Mouse (Mus musculus): ENCODE data around the gene Ccr1.

Ccr1 gene

DNA sequence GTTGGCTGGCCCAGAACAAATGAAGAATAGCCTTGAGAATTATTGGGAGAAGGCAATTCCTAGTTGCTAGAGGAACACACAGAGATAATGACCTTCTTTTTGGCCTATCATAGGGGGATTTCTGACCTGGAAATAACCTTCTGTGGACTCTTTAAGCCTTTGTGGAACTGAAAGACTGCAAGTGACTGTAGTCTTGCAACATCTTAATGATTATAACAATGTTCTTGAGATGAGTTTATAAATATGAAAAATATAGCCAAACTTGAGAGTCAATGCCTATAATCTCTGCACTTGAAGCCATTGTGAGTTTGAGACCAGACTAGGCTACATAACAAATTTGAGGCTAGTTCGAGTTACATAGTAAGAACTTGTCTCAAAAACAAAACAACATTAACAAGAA, 11.6 kb downstream of the Ccr1 start:
- DNase-seq (ENCODE audit: low read depth): no peak

DNA sequence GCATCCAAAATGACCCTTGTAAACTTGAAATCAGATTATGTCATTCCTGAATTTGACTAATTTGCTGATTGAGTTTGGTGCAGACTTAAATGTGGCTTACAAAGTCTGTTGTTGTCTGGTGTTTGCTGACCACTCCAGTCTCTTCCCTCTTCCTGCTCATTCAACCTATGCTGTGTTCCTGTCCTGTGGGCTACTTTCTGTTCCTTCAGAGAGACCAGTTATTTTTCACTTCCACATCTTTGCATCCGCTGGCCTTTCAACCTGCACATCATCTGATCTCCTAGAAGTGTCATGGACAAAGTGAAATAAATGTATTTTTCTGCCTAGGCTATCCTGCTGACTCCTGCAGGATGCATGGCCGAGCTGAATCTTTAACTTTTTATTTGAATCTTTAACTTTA, 14.9 kb downstream of the Ccr1 start:
- no peak for DNase-seq (ENCODE audit: low read depth)

- DNase-seq (ENCODE audit: low read depth): no peak
Observed at GRCm38 (mm10) chr9:123951176-123951575, 17.3 kb downstream of the Ccr1 start.

- no peak for DNase-seq (ENCODE audit: low read depth)
Observed at GRCm38 (mm10) chr9:123949432-123949831, 19.1 kb downstream of the Ccr1 start.

- DNase-seq (ENCODE audit: low read depth): no peak
Observed at GRCm38 (mm10) chr9:123947815-123948214, 20.7 kb downstream of the Ccr1 start.

DNA sequence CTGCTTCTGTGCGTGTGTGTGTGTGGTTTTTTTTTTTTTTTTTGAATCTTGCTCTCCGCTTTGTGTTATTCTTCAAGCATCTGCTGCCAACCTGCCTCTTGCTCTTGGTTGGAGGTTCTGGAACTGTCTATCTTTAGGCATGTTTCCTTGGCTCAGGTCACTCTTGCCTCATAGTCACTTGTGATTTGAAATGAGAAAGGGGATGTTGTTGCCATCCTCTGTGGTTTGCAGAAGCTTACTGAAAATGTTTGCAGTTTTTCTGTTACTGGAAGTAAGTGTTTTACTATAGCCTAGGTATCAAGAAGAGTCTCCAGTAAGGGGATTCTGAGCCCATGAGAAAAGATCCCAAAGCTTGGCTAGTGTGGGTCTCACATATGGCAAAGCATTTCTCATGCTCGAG, 26.5 kb downstream of the Ccr1 start:
- no peak for DNase-seq (ENCODE audit: low read depth)

- DNase-seq (ENCODE audit: low read depth): no peak
Observed at GRCm38 (mm10) chr9:123941316-123941715, 27.2 kb downstream of the Ccr1 start.

DNA sequence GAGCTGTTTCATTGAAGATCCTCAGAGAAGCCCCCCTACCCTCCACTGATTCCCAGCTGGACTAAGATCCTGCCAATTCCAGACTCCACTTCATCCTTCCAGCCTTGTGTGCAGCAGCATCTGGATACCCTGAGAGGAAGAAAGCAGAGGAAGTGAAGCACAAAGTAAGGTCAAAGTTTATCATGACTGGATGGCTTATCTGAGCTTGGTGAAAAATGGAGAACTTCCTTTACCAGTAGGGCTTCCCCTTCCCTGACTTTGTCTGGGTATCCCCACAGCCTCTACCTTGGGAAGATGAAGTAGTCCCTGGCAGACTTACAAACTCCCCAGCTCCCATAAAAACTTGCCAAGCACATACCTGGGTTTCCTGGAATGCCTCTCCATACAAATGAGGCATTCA, 27.9 kb downstream of the Ccr1 start:
- no peak for DNase-seq (ENCODE audit: low read depth)

- DNase-seq (ENCODE audit: low read depth): no peak
Observed at GRCm38 (mm10) chr9:123940168-123940567, 28.3 kb downstream of the Ccr1 start.

DNA sequence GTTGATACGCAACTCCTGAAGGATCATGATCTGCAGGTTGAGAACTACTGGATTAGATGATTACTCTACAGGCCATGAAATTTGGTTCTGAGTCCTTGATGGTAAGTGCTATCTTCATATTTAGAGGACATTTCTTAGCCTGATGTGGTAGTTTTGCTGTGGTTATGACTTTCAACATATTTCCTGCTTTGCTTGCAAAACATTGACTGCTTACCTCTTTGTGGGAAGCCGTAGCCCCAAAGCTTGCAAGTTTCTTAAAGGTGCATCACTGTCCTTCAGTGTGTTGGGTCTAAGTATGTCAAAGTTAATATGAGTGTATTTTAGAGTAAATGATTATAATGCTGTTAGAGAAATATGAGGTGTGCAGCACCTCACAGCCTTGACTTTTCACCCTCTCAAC, 30.5 kb downstream of the Ccr1 start:
- DNase-seq (ENCODE audit: low read depth): no peak

- DNase-seq (ENCODE audit: low read depth): no peak
Observed at GRCm38 (mm10) chr9:123936604-123937280, 31.8 kb downstream of the Ccr1 start.

GRCm38 (mm10) chr9:123935776-123936175, 32.7 kb downstream of the Ccr1 start:
- no peak for DNase-seq (ENCODE audit: low read depth)

GRCm38 (mm10) chr9:123935346-123935745, 33.1 kb downstream of the Ccr1 start:
- DNase-seq (ENCODE audit: low read depth): no peak

- no peak for DNase-seq (ENCODE audit: low read depth)
Observed at GRCm38 (mm10) chr9:123933716-123934445, 34.6 kb downstream of the Ccr1 start.

DNA sequence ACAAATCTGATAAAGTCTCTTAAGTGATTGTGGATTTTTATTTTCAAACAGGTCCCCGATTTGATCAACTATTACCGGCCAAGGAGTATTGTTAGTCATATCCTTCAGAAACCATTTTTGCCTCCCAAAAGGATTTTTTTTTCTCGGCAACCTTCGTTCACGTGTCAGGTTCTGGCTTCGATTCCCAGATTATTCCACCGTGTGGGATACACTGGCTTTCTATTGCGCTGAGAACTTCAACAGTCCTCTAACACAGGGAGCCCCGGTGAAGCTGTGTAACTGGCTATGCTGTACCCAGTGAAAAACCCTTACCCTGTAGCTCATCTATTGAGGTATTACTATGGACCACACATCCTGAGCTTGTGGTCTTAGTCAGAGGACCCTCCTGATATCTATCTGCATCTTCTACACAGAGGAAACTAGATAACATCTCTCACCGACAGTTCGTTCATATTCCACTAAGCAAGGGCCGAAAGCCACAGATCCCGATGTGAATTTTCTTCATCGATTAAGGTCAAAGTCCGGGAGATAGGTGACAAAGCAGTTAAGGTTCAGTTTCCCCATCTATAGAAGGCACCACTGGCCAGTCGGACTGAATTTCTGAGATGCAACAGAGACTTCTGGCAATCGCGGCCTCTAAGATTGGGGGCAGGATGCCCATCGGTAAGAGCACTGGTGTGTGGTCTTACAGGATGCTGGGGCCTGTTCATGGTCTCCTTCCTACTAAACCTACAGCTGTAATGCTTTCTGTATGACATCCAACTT, 35.4 kb downstream of the Ccr1 start:
- no peak for DNase-seq (ENCODE audit: low read depth)

DNA sequence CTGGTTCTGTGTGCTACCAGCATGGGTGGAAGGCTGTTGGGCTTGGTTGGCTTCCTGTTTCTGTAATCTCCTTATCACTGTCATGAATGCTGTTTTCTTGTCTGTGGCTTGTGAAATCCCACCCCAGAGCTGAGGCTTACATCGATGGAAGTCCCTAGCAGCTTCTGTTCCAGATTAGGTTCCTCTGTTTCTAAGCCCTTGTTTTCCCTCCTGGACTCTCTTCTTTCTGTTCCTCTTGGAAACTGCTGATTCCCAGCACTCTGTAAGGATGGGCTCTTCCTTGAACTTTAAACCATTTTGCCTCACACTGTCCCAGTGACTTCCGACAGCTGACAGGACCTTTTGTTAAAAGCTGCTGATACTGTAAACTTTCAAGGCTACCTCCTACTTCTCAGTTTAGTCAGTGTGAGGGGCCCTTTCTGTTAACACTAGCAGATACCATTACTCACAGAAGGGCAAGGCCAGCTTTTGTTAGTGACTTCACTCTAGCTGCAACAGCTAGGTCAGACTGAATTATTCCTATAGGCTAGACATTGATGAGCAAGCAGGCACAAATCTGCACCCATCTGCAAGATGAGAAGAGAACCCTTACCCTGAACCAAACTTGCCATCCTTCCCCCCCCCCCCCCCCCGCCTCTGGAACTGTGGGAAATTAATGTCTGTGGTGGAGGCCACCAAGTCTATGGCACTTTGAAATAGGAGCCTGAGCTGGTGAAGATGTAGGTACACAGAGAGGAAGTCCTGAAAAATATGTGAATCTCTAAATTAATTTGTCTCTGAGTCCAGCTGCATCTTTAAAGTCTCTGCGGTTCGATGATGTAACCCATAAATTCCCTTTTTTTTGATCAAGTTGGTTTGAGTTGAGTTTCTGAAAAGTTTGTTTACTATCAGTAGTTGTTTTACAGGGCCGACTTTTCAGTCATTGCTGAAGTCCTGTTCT, 36.5 kb downstream of the Ccr1 start:
- DNase-seq (ENCODE audit: low read depth): no peak

DNA sequence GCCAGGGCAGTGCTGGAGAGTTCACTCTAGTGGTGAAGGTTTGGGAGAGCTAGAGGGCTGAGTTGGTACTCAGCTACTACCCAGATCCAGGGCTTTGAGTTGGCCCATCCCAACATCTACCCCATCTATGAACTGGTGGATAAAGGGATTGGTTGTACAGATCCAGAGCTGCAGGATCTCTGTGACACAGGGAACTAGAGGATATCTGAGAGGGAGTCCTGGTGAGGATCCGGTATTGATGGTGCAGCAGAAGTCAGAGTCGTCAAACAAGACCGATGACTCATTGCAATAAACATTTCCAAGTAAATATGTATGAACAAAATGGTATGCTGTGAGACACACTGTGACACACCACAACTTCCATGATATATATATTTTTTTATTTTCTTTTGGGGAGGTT, 37.6 kb downstream of the Ccr1 start:
- DNase-seq (ENCODE audit: low read depth): no peak

- DNase-seq (ENCODE audit: low read depth): no peak
Observed at GRCm38 (mm10) chr9:123930476-123930875, 38.0 kb downstream of the Ccr1 start.

- DNase-seq (ENCODE audit: low read depth): no peak
Observed at GRCm38 (mm10) chr9:123929936-123930335, 38.6 kb downstream of the Ccr1 start.

GRCm38 (mm10) chr9:123928759-123929246, 39.7 kb downstream of the Ccr1 start:
- no peak for DNase-seq (ENCODE audit: low read depth)

DNA sequence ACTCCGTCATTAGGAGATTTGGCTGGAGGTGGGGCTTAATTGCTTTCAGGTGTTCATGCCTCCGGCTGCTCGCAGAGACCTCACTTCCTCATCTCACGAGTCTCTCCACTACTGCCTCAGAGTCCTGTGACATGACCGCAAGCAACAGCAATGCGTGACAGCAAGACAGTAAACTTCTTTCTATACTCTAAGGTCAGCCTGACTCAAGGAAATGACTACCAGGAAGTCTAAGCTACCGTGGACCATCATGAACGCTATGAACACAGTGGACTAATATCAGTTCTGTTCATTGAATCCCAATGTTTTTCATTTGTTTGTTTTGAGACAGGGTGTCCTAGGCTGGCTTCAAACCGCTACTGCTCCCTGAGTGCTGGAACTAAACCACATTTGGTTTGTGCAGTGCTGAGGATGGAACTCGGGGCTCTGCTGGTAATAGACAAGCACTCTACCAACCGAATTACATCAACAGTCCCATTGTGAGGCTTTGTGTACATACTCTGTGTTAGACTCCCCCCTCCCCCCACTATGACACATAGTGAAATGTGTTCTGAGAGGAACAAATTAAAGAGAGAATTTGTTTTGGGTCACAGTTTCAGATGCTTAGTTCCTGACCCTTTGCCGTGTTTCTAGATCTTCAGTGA, 40.3 kb downstream of the Ccr1 start:
- no peak for DNase-seq (ENCODE audit: low read depth)
